Mouse (Mus musculus) neural tube, postnatal 0 days (tissue): Measurements from ENCODE around the gene Olfr535. TPM values are rescaled to one million over a fixed set of nuclear protein-coding genes. Genes with fewer than 3 reads are reported as not detected.

Source experiments
- polyA plus RNA-seq: library from polyadenylated mRNA; unstranded; fragments of >200 nt; fragmentation: Nextera tagmentation; extraction: Ambion mirVana; gene quantifications from 2 replicates; pipeline ENCODE4 v1.2.1, GENCODE M21; 2015

Gene Olfr535
- not detected in 2 replicates for polyA plus RNA-seq

GRCm38 (mm10) chr7:140483916-140484315, at the start of gene Olfr535:
Gene Olfr535 (plus strand): TSS chr7:140484216.

DNA sequence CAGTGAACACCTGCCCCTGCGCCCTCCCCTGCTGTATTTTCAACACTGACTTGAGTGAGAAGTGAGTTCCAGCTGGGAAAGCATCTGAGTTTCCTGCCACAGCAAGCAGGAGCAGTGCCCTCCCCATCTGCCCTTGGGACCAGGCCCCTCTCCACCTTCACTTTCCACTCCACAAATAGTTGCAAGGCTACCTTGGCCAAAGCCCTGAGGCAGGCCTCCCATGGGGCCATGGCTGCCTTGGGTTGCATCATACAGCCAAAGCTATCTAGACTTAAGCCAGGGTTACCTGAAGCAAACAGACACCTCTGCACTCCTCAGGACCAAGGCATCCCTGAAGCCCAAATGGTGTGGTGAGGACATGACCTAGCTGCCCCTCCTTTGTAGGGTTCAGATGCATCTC, 20.9 kb upstream of the Olfr535 start, which contains the start of gene Olfr533:
Gene Olfr533, plus strand, starts transcription at position 301 of the 400 bp plus-strand sequence.

DNA sequence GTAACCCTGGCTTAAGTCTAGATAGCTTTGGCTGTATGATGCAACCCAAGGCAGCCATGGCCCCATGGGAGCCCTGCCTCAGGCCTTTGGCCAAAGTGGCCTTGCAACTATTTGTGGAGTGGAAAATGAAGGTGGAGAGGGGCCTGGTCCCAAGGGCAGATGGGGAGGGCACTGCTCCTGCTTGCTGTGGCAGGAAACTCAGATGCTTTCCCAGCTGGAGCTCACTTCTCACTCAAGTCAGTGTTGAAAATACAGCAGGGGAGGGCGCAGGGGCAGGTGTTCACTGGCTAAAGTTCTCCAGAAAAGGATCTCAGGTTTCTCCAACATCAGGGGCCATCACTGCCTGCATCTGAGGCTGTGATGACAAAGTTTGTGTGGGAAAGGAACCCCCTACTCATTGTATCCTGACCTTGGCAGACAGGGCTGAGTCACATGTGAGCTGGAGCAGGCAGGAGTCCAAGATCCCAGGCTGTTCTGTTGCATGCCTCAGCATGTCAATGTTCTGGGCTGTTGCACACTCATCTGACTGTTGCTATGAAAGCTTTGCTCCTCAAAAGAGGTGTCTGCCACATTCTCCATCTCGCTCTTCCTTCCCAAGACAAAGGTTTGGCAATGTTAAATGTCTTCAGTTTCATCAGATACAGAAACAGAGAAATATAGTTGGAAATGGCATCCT, 23.5 kb downstream of the Olfr535 start, which contains the start of gene Olfr536:
Gene Olfr536, minus strand, starts transcription at position 51 of the 676 bp plus-strand sequence.

Other genes with a start within 250 kb of the Olfr535 start
- not detected in 2 replicates for gene 5830411N06Rik, start 236.9 kb upstream of the Olfr535 start, polyA plus RNA-seq
- gene Olfr525, start 163.4 kb upstream of the Olfr535 start, polyA plus RNA-seq = not detected in 2 replicates
- gene Olfr527, start 150.2 kb upstream of the Olfr535 start, polyA plus RNA-seq = not detected in 2 replicates
- not detected in 2 replicates for gene Olfr60, start 122.5 kb upstream of the Olfr535 start, polyA plus RNA-seq
- not detected in 2 replicates for gene Olfr530, start 107.9 kb upstream of the Olfr535 start, polyA plus RNA-seq
- gene Olfr531, start 81.3 kb upstream of the Olfr535 start, polyA plus RNA-seq = not detected in 2 replicates
- gene Olfr532, start 62.6 kb upstream of the Olfr535 start, polyA plus RNA-seq = not detected in 2 replicates
- not detected in 2 replicates for gene Olfr533, start 20.8 kb upstream of the Olfr535 start, polyA plus RNA-seq
- not detected in 2 replicates for gene Olfr536, start 23.2 kb downstream of the Olfr535 start, polyA plus RNA-seq
- not detected in 2 replicates for gene Olfr538, start 83.7 kb downstream of the Olfr535 start, polyA plus RNA-seq
- gene Olfr46, start 117.1 kb downstream of the Olfr535 start, polyA plus RNA-seq = 0.01 TPM in 1 of 2 replicates, not detected in the other
- gene Olfr61, start 144.8 kb downstream of the Olfr535 start, polyA plus RNA-seq = not detected in 2 replicates
- gene Olfr53, start 162.2 kb downstream of the Olfr535 start, polyA plus RNA-seq = not detected in 2 replicates
- gene Olfr539, start 175.7 kb downstream of the Olfr535 start, polyA plus RNA-seq = 0.04 TPM in 2 replicates
- gene Olfr45, start 197.7 kb downstream of the Olfr535 start, polyA plus RNA-seq = not detected in 2 replicates
- gene Olfr541, start 213.1 kb downstream of the Olfr535 start, polyA plus RNA-seq = not detected in 2 replicates